Mouse (Mus musculus): ENCODE data around the gene Egfl7. TPM values are rescaled to one million over a fixed set of nuclear protein-coding genes. Genes with fewer than 3 reads are reported as not detected.

The Egfl7 gene
- polyA plus RNA-seq, 1 experiment from 2014 or later: 78.3 TPM

DNA sequence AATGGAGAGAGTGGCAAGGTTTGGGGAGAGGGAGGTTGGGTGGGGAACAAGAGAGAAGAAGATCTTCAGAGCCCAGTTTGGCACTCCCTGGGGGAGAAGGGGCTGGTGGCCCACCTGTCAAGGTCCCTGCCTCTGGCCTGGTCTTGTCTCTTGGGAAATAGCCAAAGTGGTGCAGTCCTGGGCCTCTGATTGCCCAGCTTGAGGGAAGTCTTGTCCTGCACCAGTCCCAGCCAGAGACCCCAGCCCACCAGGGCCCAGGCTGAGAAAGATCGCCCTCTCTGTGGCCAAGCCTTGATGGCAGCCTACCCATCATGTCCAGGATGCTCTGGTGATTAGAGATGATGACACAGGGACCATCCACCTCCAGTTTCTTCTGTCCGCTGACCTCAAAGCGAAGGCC is 17.1 kb downstream of the Egfl7 start:
- H3K36me3 ChIP-seq: no peaks in the 10 kb centered on the region
- H3K4me3 ChIP-seq: no peak overlapping the region
- H3K27ac ChIP-seq: no peak overlapping the region
- H3K9me3 ChIP-seq: no peaks in the 10 kb centered on the region
- DNase-seq (ENCODE audit: low spot score): no peak
- H3K4me1 ChIP-seq (replicated peaks): 0 out of 2 replicates have a peak, but pooled peaks cover 4% of the 10 kb centered on the region
- H3K27me3 ChIP-seq (ENCODE audit: insufficient read depth, poor library complexity, severe bottlenecking): peaks cover 6% of the 10 kb centered on the region
- 91% methylated on average over 3 of the region's 3 CpGs for WGBS

DNA sequence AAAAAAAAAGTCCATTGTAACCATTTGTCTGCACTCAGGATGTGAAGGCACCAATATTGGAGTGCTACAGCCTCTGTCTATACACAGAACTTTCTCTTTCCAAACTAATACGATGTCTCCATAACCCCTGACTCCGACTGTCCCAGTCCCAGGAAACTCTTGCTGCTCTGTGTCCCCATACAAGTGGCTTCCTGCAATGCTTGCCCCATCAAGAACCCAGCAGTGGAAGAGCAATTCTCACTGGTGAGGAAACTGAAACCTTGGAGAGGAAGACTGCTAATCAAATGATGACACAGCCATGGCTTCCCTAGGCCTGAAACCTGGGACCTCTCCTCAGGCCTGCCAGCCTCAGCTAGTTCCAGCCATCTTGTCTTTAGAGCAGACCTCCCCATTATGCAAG is 18.0 kb downstream of the Egfl7 start:
- no peak overlapping the region for H3K27ac ChIP-seq
- peaks cover 15% of the 10 kb centered on the region for H3K27me3 ChIP-seq (ENCODE audit: insufficient read depth, poor library complexity, severe bottlenecking)
- no peaks in the 10 kb centered on the region for H3K36me3 ChIP-seq
- H3K4me3 ChIP-seq: no peak overlapping the region
- 0 out of 2 replicates have a peak, but pooled peaks cover 4% of the 10 kb centered on the region for H3K4me1 ChIP-seq (replicated peaks)
- no peaks in the 10 kb centered on the region for H3K9me3 ChIP-seq
- DNase-seq (ENCODE audit: low spot score): no peak
- 94% methylated on average over 2 of the region's 2 CpGs for WGBS

GRCm38 (mm10) chr2:26598462-26598861 is 18.6 kb downstream of the Egfl7 start:
- no peak for DNase-seq (ENCODE audit: low spot score)
- Histone ChIP-seq H3K9me3 (no peaks in the 10 kb centered on the region), H3K36me3 (no peaks in the 10 kb centered on the region), H3K27me3 (ENCODE audit: insufficient read depth, poor library complexity, severe bottlenecking) (peaks cover 22% of the 10 kb centered on the region), H3K4me3 (no peak overlapping the region), H3K4me1 (replicated peaks) (peaks cover 9% of the 10 kb centered on the region), H3K27ac (no peak overlapping the region)
- 88% methylated on average over 3 of the region's 3 CpGs for WGBS

DNA sequence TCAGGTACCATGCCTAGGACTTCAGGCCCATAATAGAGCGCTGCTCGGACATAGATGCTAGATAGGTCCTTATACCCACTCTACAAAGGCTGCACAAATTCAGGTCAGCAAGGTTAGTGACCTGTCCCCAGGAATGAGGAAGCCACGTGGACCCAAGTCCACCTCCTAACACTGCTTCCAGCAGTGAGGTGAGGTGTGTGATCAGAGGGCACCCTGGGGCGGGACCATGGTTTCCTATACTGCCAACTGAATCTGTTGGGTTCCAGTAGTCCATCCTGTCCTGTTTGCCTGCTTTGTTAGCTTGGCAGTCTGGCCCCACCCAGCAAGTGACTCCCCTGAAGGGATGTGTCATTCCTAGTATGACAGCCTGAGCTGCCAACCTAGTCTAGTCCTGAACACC is 20.2 kb downstream of the Egfl7 start:
- peaks cover 37% of the 10 kb centered on the region for H3K27me3 ChIP-seq (ENCODE audit: insufficient read depth, poor library complexity, severe bottlenecking)
- H3K27ac ChIP-seq: no peak overlapping the region
- no peak for DNase-seq (ENCODE audit: low spot score)
- H3K4me3 ChIP-seq: no peak overlapping the region
- 87% methylated on average over 4 of the region's 4 CpGs for WGBS
- peaks cover 21% of the 10 kb centered on the region for H3K4me1 ChIP-seq (replicated peaks)
- no peaks in the 10 kb centered on the region for H3K9me3 ChIP-seq
- no peaks in the 10 kb centered on the region for H3K36me3 ChIP-seq

DNA sequence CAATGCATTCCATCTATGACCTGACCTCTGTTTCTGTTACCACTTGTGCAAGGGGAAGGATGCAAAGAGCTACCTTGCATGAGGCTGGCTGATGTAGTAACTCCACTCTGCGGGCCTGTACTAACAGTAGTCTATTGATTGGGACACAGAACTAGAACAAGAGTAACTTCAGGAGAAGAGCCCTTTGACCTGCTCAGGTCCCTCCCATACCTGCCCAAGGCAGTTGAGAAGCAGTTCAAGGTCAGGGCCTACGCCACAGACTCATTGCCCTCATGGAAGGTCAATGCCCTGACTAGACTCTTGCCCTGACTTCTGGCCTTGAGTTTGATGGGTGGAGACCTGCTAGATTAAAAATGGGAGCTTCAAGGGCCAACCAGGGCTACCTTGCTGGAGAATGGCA is 20.9 kb downstream of the Egfl7 start:
- no peaks in the 10 kb centered on the region for H3K36me3 ChIP-seq
- no peak for DNase-seq (ENCODE audit: low spot score)
- H3K9me3 ChIP-seq: no peaks in the 10 kb centered on the region
- peaks cover 43% of the 10 kb centered on the region for H3K27me3 ChIP-seq (ENCODE audit: insufficient read depth, poor library complexity, severe bottlenecking)
- no peak overlapping the region for H3K27ac ChIP-seq
- H3K4me1 ChIP-seq (replicated peaks): peaks cover 21% of the 10 kb centered on the region
- WGBS: 85% methylated on average over 2 of the region's 2 CpGs
- H3K4me3 ChIP-seq: no peak overlapping the region

- Histone ChIP-seq H3K36me3 (no peaks in the 10 kb centered on the region), H3K4me3 (no peak overlapping the region), H3K27me3 (ENCODE audit: insufficient read depth, poor library complexity, severe bottlenecking) (peaks cover 51% of the 10 kb centered on the region), H3K9me3 (no peaks in the 10 kb centered on the region), H3K27ac (no peak overlapping the region), H3K4me1 (replicated peaks) (peaks cover 22% of the 10 kb centered on the region)
- WGBS: 79% methylated on average over 1 of the region's 1 CpGs
- no peak for DNase-seq (ENCODE audit: low spot score)
Measured at GRCm38 (mm10) chr2:26601595-26601994, 21.8 kb downstream of the Egfl7 start.

GRCm38 (mm10) chr2:26602631-26603030 is 22.8 kb downstream of the Egfl7 start:
- Histone ChIP-seq H3K27me3 (ENCODE audit: insufficient read depth, poor library complexity, severe bottlenecking) (peaks cover 55% of the 10 kb centered on the region), H3K27ac (no peak overlapping the region), H3K4me1 (replicated peaks) (peaks cover 30% of the 10 kb centered on the region), H3K4me3 (peak overlapping the region; percentile 68; the same call in 1 of the 2 replicates), H3K9me3 (no peaks in the 10 kb centered on the region), H3K36me3 (no peaks in the 10 kb centered on the region)
- WGBS: 83% methylated on average over 5 of the region's 5 CpGs
- DNase-seq (ENCODE audit: low spot score): no peak

DNA sequence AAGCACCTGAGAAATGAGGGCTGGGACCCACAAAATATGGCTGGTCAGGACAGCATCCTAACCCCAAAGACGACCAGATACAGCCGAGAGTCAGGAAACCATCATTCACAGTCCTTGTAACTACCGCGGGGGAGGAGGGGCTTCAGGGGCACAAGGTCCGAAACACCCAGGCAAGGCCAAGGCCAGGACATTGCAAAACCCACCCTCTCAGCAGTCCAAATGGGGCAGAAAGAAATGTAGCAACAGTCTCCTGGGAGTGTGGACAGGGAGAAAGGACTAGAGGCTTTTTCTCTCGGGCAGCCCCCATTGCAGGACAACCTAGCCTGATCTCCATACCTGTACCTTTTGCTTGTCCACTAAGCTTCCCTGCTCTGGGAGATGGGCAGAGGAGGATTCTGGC is 23.3 kb downstream of the Egfl7 start:
- Histone ChIP-seq H3K27me3 (ENCODE audit: insufficient read depth, poor library complexity, severe bottlenecking) (peaks cover 58% of the 10 kb centered on the region), H3K4me3 (peak overlapping the region; percentile 68), H3K4me1 (replicated peaks) (peaks cover 30% of the 10 kb centered on the region), H3K9me3 (no peaks in the 10 kb centered on the region), H3K27ac (peak overlapping the region; percentile 86), H3K36me3 (no peaks in the 10 kb centered on the region)
- WGBS: 27% methylated on average over 6 of the region's 6 CpGs
- no peak for DNase-seq (ENCODE audit: low spot score)

DNA sequence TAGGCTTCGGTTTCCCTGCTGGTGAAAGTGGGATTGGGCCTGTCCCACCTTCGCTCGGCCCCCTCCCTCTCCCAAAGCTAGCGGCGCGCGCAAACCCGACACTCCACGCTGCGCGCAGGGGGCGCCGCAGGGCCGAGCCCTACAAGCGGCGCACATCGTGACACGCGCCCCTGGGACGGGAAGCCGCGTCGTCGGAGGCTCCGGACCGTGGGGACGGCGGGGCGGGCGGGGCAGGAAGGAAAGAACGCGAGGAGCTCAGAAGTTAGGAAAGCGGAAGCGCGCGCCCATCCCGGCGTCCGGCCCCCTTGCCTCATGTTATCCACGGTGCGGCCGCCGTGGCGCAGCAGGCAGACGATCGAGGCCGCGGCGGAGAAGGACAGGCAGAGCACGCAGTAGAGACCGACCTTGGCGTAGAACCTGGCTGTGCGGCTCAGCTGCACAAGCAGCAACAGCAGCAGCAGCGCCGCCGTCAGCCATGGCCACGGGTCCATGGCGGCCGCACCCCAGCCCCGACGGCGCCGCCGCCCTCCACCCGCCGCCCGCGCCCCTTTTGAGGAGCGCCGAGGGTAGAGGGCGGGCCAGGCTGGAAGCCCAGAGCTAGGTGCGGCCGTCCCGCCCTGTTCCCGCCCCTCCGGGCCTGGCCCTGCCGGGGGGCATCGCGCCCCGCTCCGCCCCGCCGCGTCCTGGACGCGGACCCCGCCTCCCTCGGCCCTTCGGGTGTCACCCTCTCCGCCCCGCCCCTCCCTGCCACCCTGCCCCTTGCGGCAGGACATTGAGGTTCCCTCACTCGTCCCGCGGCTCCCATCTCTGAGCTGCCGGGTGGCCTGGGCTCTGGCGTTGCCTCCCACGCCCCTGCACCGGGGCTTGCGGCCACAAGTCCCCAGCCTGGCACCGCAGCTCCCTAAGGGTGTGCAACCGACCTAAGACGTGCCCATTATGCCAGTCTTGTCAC is 24.2 kb downstream of the Egfl7 start, which contains the start of gene Agpat2:
TSS of gene Agpat2 (minus strand) at position 698 of the 952 bp plus-strand sequence.
- DNase-seq (ENCODE audit: low spot score): peak; percentile 63
- no peaks in the 10 kb centered on the region for H3K9me3 ChIP-seq
- no peaks in the 10 kb centered on the region for H3K36me3 ChIP-seq
- H3K27me3 ChIP-seq (ENCODE audit: insufficient read depth, poor library complexity, severe bottlenecking): peaks cover 58% of the 10 kb centered on the region
- H3K27ac ChIP-seq: peak within 1 kb of the TSS; percentile 86
- WGBS: under 1% methylated on average over 103 of the region's 103 CpGs
- H3K4me3 ChIP-seq: peak within 1 kb of the TSS; percentile 68
- H3K4me1 ChIP-seq (replicated peaks): peaks cover 30% of the 10 kb centered on the region

GRCm38 (mm10) chr2:26605331-26605730 is 25.5 kb downstream of the Egfl7 start:
- Histone ChIP-seq H3K9me3 (no peaks in the 10 kb centered on the region), H3K4me3 (no peak overlapping the region), H3K36me3 (no peaks in the 10 kb centered on the region), H3K27me3 (ENCODE audit: insufficient read depth, poor library complexity, severe bottlenecking) (peaks cover 58% of the 10 kb centered on the region), H3K4me1 (replicated peaks) (peaks cover 27% of the 10 kb centered on the region), H3K27ac (no peak overlapping the region)
- DNase-seq (ENCODE audit: low spot score): no peak
- WGBS: 89% methylated on average over 8 of the region's 8 CpGs

GRCm38 (mm10) chr2:26606579-26606978 is 26.8 kb downstream of the Egfl7 start:
- Histone ChIP-seq H3K4me3 (no peak overlapping the region), H3K4me1 (replicated peaks) (peaks cover 26% of the 10 kb centered on the region), H3K27ac (no peak overlapping the region), H3K27me3 (ENCODE audit: insufficient read depth, poor library complexity, severe bottlenecking) (peaks cover 55% of the 10 kb centered on the region), H3K9me3 (no peaks in the 10 kb centered on the region), H3K36me3 (no peaks in the 10 kb centered on the region)
- DNase-seq (ENCODE audit: low spot score): no peak
- 68% methylated on average over 3 of the region's 3 CpGs for WGBS

GRCm38 (mm10) chr2:26607056-26607910 is 27.5 kb downstream of the Egfl7 start:
- H3K36me3 ChIP-seq: no peaks in the 10 kb centered on the region
- DNase-seq (ENCODE audit: low spot score): no peak
- H3K9me3 ChIP-seq: no peaks in the 10 kb centered on the region
- no peak overlapping the region for H3K4me3 ChIP-seq
- 55% methylated on average over 6 of the region's 6 CpGs for WGBS
- H3K4me1 ChIP-seq (replicated peaks): peaks cover 26% of the 10 kb centered on the region
- H3K27ac ChIP-seq: no peak overlapping the region
- peaks cover 48% of the 10 kb centered on the region for H3K27me3 ChIP-seq (ENCODE audit: insufficient read depth, poor library complexity, severe bottlenecking)

GRCm38 (mm10) chr2:26608781-26609180 is 29.0 kb downstream of the Egfl7 start:
- Histone ChIP-seq H3K36me3 (no peaks in the 10 kb centered on the region), H3K27ac (no peak overlapping the region), H3K9me3 (no peaks in the 10 kb centered on the region), H3K27me3 (ENCODE audit: insufficient read depth, poor library complexity, severe bottlenecking) (peaks cover 33% of the 10 kb centered on the region), H3K4me1 (replicated peaks) (peaks cover 18% of the 10 kb centered on the region), H3K4me3 (no peak overlapping the region)
- no peak for DNase-seq (ENCODE audit: low spot score)

Data from hindbrain, embryonic 10.5 days (tissue).